Comparison of ENCODE assay signal across 8 mouse cellular contexts in the genomic region with DNA sequence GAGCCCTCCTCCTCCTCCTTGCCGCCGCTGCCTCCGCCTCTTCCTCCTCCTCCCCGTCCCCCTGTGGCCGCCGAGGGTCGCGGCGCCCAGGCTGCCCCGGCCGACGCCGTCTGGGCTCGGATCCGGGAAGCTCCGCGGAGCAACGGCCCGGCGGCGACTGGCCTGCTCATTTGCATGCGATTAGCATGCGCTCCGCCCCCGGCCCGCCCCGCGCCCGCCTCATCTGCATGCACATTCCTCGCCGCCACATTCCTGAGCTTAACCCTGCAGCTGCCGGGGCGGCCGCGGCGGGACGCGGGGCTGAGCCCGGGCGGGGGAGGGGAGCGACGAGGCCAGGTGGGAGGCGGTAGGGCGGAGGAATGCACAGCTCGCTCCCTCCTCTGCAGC. TPM values are rescaled to one million over a fixed set of nuclear protein-coding genes. Genes with fewer than 3 reads are reported as not detected.
DNase-seq lines count a peak whose midpoint lies in the region; ATAC-seq lines count a peak whose summit lies in the region.

No protein-coding gene starts in this region.

- H3K27ac ChIP-seq in hindbrain, embryonic 15.5 days (replicated peaks), result peak overlapping the region; percentile 79

- WGBS in hindbrain, embryonic 15.5 days, result 1% methylated on average over 30 of the region's 45 CpGs

- H3K4me1 ChIP-seq in hindbrain, embryonic 15.5 days (replicated peaks), result peaks cover 31% of the 10 kb centered on the region

- peak overlapping the region; percentile 90 for H3K4me3 ChIP-seq in hindbrain, embryonic 15.5 days

- peak overlapping the region; percentile 86 for H3K9ac ChIP-seq in hindbrain, embryonic 15.5 days

- ATAC-seq in hindbrain, embryonic 15.5 days (ENCODE audit: low FRiP score, low read depth), result peak; percentile 94

- no peaks in the 10 kb centered on the region for H3K27me3 ChIP-seq in hindbrain, embryonic 15.5 days

- peak overlapping the region; percentile 98 for H3K4me2 ChIP-seq in hindbrain, embryonic 15.5 days

- peak; percentile 89 for DNase-seq in WW6 (ENCODE audit: low read depth, low spot score)
- peak; percentile 76 to 84 for DNase-seq in cerebellum, postnatal 36 days
- DNase-seq in frontal cortex, postnatal 36 days (ENCODE audit: low spot score in 2 of 2), result peak; percentile 93 to 94
- peak; percentile 86 for DNase-seq in left cerebral cortex, adult 11 months (ENCODE audit: low spot score)
- DNase-seq in lung, postnatal 36 days, result peak; percentile 99
- peak; percentile 95 for DNase-seq in retina, embryonic 14.5 days (ENCODE audit: low spot score)
- peak; percentile 80 to 81 for DNase-seq in thymus, postnatal 36 days

- H3K9me3 ChIP-seq in hindbrain, embryonic 15.5 days, result no peaks in the 10 kb centered on the region

- H3K36me3 ChIP-seq in hindbrain, embryonic 15.5 days, result no peaks in the 10 kb centered on the region

RNA-seq across cellular contexts. Expression of a gene that starts 0.3 kb away (rescaled TPM):
- polyA plus RNA-seq in hindbrain, embryonic 15.5 days (2015; fragmentation: Nextera tagmentation; extraction: Ambion mirVana), result 6.0 and 7.2 TPM in 2 replicates

Comparison
In these comparisons a context has a peak if more than half of its experiments do, and no peak if none do; other contexts are left out.
1. Peak in every context shown above with its lines: DNase-seq, ATAC-seq, H3K4me3 ChIP-seq and H3K27ac ChIP-seq.